Comparison of ENCODE assay signal across 9 mouse cellular contexts in the genomic region with DNA sequence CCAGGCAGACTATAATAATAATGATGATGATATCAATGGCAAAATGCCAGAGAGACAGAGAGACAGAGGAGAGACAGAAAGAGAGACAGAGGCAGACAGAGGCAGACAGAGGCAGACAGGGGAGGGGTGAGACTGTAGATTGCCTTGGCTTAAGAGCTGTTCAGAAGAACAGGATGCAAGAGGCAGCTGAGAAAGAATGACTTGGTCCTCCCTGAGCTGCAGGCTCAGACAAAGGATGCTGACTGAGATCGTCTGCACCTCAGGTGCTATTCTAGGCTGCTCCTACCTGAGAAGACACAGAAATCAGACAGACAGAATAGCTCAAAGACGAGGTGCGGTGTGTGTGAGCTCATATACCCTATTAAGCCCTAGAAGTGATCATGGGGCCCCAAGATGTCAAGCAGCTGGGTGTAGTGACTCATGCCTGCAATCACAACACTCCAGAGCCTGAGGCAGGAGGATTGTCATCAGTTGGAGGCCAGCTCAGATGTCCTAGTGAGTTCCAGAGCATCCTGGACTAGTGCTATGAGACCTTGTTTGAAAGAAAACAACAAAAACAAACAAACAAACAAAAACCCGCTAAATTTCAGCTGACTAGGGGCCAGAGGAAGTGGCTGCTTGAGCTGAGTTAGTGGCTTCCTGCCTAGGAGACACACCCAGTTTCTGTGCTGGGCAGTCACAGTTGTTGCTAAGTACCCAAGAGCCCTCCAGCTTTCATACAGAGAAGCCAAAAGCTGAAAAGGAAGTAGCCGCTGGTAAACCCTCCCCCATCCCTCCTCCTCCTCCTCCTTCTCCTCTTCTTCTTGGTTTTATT. TPM values are rescaled to one million over a fixed set of nuclear protein-coding genes. Genes with fewer than 3 reads are reported as not detected.
DNase-seq lines count a peak whose midpoint lies in the region; ATAC-seq lines count a peak whose summit lies in the region.
"Had no signal": no experiment of that assay in that cellular context is flagged by ENCODE, and none has a peak within 500 bp of the region (broad histone marks: within the 10 kb centered on the region; RNA-seq: fewer than 3 reads in every experiment).

No protein-coding gene starts in this region.

- peaks cover 29% of the 10 kb centered on the region for H3K4me1 ChIP-seq in kidney, embryonic 16.5 days (ENCODE audit: insufficient read depth, low read length)
- H3K4me1 ChIP-seq in midbrain, embryonic 13.5 days (replicated peaks) = peaks cover 10% of the 10 kb centered on the region

- H3K27ac ChIP-seq in kidney, embryonic 16.5 days (ENCODE audit: low read length) = peak overlapping the region; percentile 84
- H3K27ac ChIP-seq in macrophage = peak overlapping the region; percentile 97
- no peak overlapping the region for H3K27ac ChIP-seq in midbrain, embryonic 13.5 days

- H3K27me3 ChIP-seq in kidney, embryonic 16.5 days (ENCODE audit: insufficient read depth, low read length) = no peaks in the 10 kb centered on the region
- H3K27me3 ChIP-seq in midbrain, embryonic 13.5 days = no peaks in the 10 kb centered on the region; the same call in 1 of the 2 replicates

- WGBS in kidney, embryonic 16.5 days = 32% methylated on average over 5 of the region's 5 CpGs
- 5% methylated on average over 5 of the region's 5 CpGs for WGBS in macrophage (ENCODE audit: missing documents)
- 50% methylated on average over 5 of the region's 5 CpGs for WGBS in midbrain, embryonic 13.5 days

- H3K9me3 ChIP-seq in kidney, embryonic 16.5 days (ENCODE audit: low read length) = no peaks in the 10 kb centered on the region
- no peaks in the 10 kb centered on the region for H3K9me3 ChIP-seq in midbrain, embryonic 13.5 days

- peak; percentile 71 for ATAC-seq in granulocyte monocyte progenitor cell, adult 5-6 weeks (replicated peaks; ENCODE audit: poor library complexity, severe bottlenecking)
- no peak for ATAC-seq in kidney, embryonic 16.5 days (ENCODE audit: low FRiP score, low TSS enrichment)
- no peak for ATAC-seq in midbrain, embryonic 13.5 days

- no peak overlapping the region for H3K4me3 ChIP-seq in kidney, embryonic 16.5 days (ENCODE audit: low read length)
- H3K4me3 ChIP-seq in macrophage (ENCODE audit: inconsistent target) = no peak overlapping the region
- no peak overlapping the region for H3K4me3 ChIP-seq in midbrain, embryonic 13.5 days (replicated peaks)

- H3K9ac ChIP-seq in kidney, embryonic 16.5 days (replicated peaks; ENCODE audit: low read length) = 0 out of 2 replicates have a peak overlapping the region, but pooled peaks have one; percentile 38
- H3K9ac ChIP-seq in midbrain, embryonic 13.5 days (replicated peaks) = no peak overlapping the region

- no peaks in the 10 kb centered on the region for H3K36me3 ChIP-seq in kidney, embryonic 16.5 days (ENCODE audit: insufficient read depth, low read length)
- H3K36me3 ChIP-seq in macrophage (ENCODE audit: inconsistent target) = no peaks in the 10 kb centered on the region
- no peaks in the 10 kb centered on the region for H3K36me3 ChIP-seq in midbrain, embryonic 13.5 days

- H3K4me2 ChIP-seq in kidney, embryonic 16.5 days (replicated peaks; ENCODE audit: low read depth, low read length) = peak overlapping the region; percentile 15
- H3K4me2 ChIP-seq in midbrain, embryonic 13.5 days (replicated peaks) = no peak overlapping the region

- DNase-seq in 3T3-L1 (ENCODE audit: low read depth, low spot score) = peak; percentile 92
- peak; percentile 85 for DNase-seq in CD4-positive helper T cell, adult 2 months (ENCODE audit: low read depth, low spot score)
- no peak for DNase-seq in c-Kit-positive CD71-positive TER-119-positive erythroid progenitor cells, embryonic 14.5 days (ENCODE audit: low spot score)
- DNase-seq in layer of hippocampus, adult 9-10 months (ENCODE audit: low spot score) = no peak

- H3K79me2 ChIP-seq in macrophage (ENCODE audit: inconsistent target) = peaks cover 19% of the 10 kb centered on the region; the same call in 1 of the 2 replicates

RNA-seq across cellular contexts. Expression of a gene that starts 10.0 kb away (rescaled TPM):
- total RNA-seq in granulocyte monocyte progenitor cell, adult 5-6 weeks (2014; fragmentation: Nextera tagmentation) = 417 and 477 TPM in 2 replicates
- total RNA-seq in granulocyte monocyte progenitor cell, adult 5-6 weeks (2017) = 469 and 557 TPM in 2 replicates
- polyA plus RNA-seq in kidney, embryonic 16.5 days (2015; fragmentation: Nextera tagmentation; extraction: Ambion mirVana) = 739 and 758 TPM in 2 replicates
- total RNA-seq in macrophage (2018; cell fraction: chromatin; rRNA removed) = 100 to 1,000 TPM; 124 to 290 (median 239) TPM
- 100 to 1,000 TPM; 731 to 913 (median 795) TPM for total RNA-seq in macrophage (2018; cell fraction: cytosol; rRNA removed)
- total RNA-seq in macrophage (2018; cell fraction: nucleus; rRNA removed) = 100 to 1,000 TPM; 294 to 817 (median 419) TPM
- 706 to 958 TPM (median 881 TPM) in 3 replicates for polyA plus RNA-seq in macrophage (2018)
- polyA plus RNA-seq in midbrain, embryonic 13.5 days (2015; fragmentation: Nextera tagmentation; extraction: Ambion mirVana) = 749 and 804 TPM in 2 replicates

RNA-seq across cellular contexts. Expression of a gene that starts 42.1 kb away (rescaled TPM):
- total RNA-seq in granulocyte monocyte progenitor cell, adult 5-6 weeks (2014; fragmentation: Nextera tagmentation) = not detected in 2 replicates
- total RNA-seq in granulocyte monocyte progenitor cell, adult 5-6 weeks (2017) = not detected in 2 replicates
- polyA plus RNA-seq in kidney, embryonic 16.5 days (2015; fragmentation: Nextera tagmentation; extraction: Ambion mirVana) = not detected in 2 replicates
- total RNA-seq in macrophage (2018; cell fraction: chromatin; rRNA removed) = not detected
- not detected for total RNA-seq in macrophage (2018; cell fraction: cytosol; rRNA removed)
- not detected for total RNA-seq in macrophage (2018; cell fraction: nucleus; rRNA removed)
- polyA plus RNA-seq in macrophage (2018) = not detected in 3 replicates
- polyA plus RNA-seq in midbrain, embryonic 13.5 days (2015; fragmentation: Nextera tagmentation; extraction: Ambion mirVana) = not detected in 2 replicates
- polyA plus RNA-seq: gonadal fat pad, adult 2 months had no signal

Comparison
In these comparisons a context has a peak if more than half of its experiments do, and no peak if none do; other contexts are left out.
1. DNase-seq: peak in 3T3-L1 (single experiment) and CD4-positive helper T cell, adult 2 months (single experiment); none in c-Kit-positive CD71-positive TER-119-positive erythroid progenitor cells, embryonic 14.5 days (single experiment) and layer of hippocampus, adult 9-10 months (single experiment).